Mouse (Mus musculus) cerebellum, adult 11-12 months (tissue): ENCODE measurements around the gene Emg1.

Source experiments
- DNase-seq: peaks from one replicate; pipeline ENCODE4 v3.0.0; 2022

Emg1 gene

GRCm38 (mm10) chr6:124711824-124712782 lies at the start of gene Emg1, which contains the start of gene Phb2:
Gene Emg1, minus strand, starts transcription at chr6:124712178.
Gene Phb2, plus strand, starts transcription at chr6:124712336.
- peak; percentile 97 for DNase-seq

GRCm38 (mm10) chr6:124759259-124759658 lies 47.3 kb upstream of the Emg1 start:
- peak; percentile 87 for DNase-seq

- DNase-seq, result peak; percentile 46
These were observed 46.9 kb upstream of the Emg1 start for GRCm38 (mm10) chr6:124758849-124759232.

GRCm38 (mm10) chr6:124757909-124758848 lies 46.2 kb upstream of the Emg1 start:
- DNase-seq, result peak; percentile 83

- DNase-seq, result peak; percentile 51
These were observed 45.4 kb upstream of the Emg1 start for GRCm38 (mm10) chr6:124757351-124757880.

GRCm38 (mm10) chr6:124756652-124757350 lies 44.8 kb upstream of the Emg1 start:
- peak; percentile 88 for DNase-seq

- peak; percentile 80 for DNase-seq
These were observed 44.0 kb upstream of the Emg1 start, which contains the start of the genes Gm45234 and Atn1 for GRCm38 (mm10) chr6:124755831-124756595. Gene Gm45234, minus strand, starts transcription at chr6:124756021. Gene Atn1, minus strand, starts transcription at chr6:124756524.

GRCm38 (mm10) chr6:124755306-124755705 lies 43.3 kb upstream of the Emg1 start:
- DNase-seq, result no peak

GRCm38 (mm10) chr6:124753861-124754260 lies 41.9 kb upstream of the Emg1 start:
- no peak for DNase-seq

GRCm38 (mm10) chr6:124750405-124750804 lies 38.4 kb upstream of the Emg1 start:
- DNase-seq, result no peak

- peak; percentile 73 for DNase-seq
These were observed 35.0 kb upstream of the Emg1 start for GRCm38 (mm10) chr6:124746654-124747632.

- no peak for DNase-seq
These were observed 34.3 kb upstream of the Emg1 start for GRCm38 (mm10) chr6:124746296-124746605.

GRCm38 (mm10) chr6:124745490-124746295 lies 33.7 kb upstream of the Emg1 start:
- peak; percentile 97 for DNase-seq

GRCm38 (mm10) chr6:124744755-124745321 lies 32.9 kb upstream of the Emg1 start:
- DNase-seq, result peak; percentile 83

GRCm38 (mm10) chr6:124743647-124744046 lies 31.7 kb upstream of the Emg1 start:
- DNase-seq, result peak; percentile 67

- DNase-seq, result peak; percentile 73
These were observed 31.0 kb upstream of the Emg1 start for GRCm38 (mm10) chr6:124742839-124743514.

- no peak for DNase-seq
These were observed 29.9 kb upstream of the Emg1 start for GRCm38 (mm10) chr6:124741842-124742241.
